Mouse (Mus musculus): ENCODE results near the gene Atp6v1d. TPM values are rescaled to one million over a fixed set of nuclear protein-coding genes. Genes with fewer than 3 reads are reported as not detected.

Gene Atp6v1d
- polyA plus RNA-seq, 1 experiment from 2014 or later, result 61.1 TPM

Other genes starting within 250 kb of the Atp6v1d start
- not detected in 2 replicates for gene Fam71d, start 170.1 kb downstream of the Atp6v1d start, polyA plus RNA-seq (2015; fragmentation: Nextera tagmentation; extraction: Ambion mirVana)
- 21.5 and 25.3 TPM in 2 replicates for gene Mpp5, start 112.7 kb downstream of the Atp6v1d start, polyA plus RNA-seq (2015; fragmentation: Nextera tagmentation; extraction: Ambion mirVana)
- 227 and 228 TPM in 2 replicates for gene Eif2s1, start 181 bp upstream of the Atp6v1d start, polyA plus RNA-seq (2015; fragmentation: Nextera tagmentation; extraction: Ambion mirVana)
- 24.3 and 24.9 TPM in 2 replicates for gene Plek2, start 45.3 kb upstream of the Atp6v1d start, polyA plus RNA-seq (2015; fragmentation: Nextera tagmentation; extraction: Ambion mirVana)
- gene Tmem229b, start 146.0 kb upstream of the Atp6v1d start, polyA plus RNA-seq (2015; fragmentation: Nextera tagmentation; extraction: Ambion mirVana), result 5.0 and 5.2 TPM in 2 replicates
- 6.8 and 7.3 TPM in 2 replicates for gene Plekhh1, start 167.5 kb upstream of the Atp6v1d start, polyA plus RNA-seq (2015; fragmentation: Nextera tagmentation; extraction: Ambion mirVana)
- gene Pigh, start 228.0 kb upstream of the Atp6v1d start, polyA plus RNA-seq (2015; fragmentation: Nextera tagmentation; extraction: Ambion mirVana), result 25.4 and 26.0 TPM in 2 replicates

Measured in intestine, embryonic 15.5 days (tissue).